Mouse (Mus musculus): ENCODE data around the gene Sprr2a2.
"Not testable (repeated sequence)": the region's sequence is repeated elsewhere in the genome, so short reads cannot be mapped to it uniquely, and the experiment has no call there.

Gene Sprr2a2

GRCm38 (mm10) chr3:92215569-92215968, at the start of gene Sprr2a2, which contains the start of gene Sprr2a1:
Gene Sprr2a2 (plus strand): TSS chr3:92215920.
Gene Sprr2a1 (plus strand): TSS chr3:92215799.
- DNase-seq (ENCODE audit: low read depth): not testable (repeated sequence)

GRCm38 (mm10) chr3:92169847-92170246, 45.9 kb upstream of the Sprr2a2 start:
- DNase-seq (ENCODE audit: low read depth): no peak

- DNase-seq (ENCODE audit: low read depth): no peak
Observed at GRCm38 (mm10) chr3:92176880-92177279, 38.8 kb upstream of the Sprr2a2 start.

- DNase-seq (ENCODE audit: low read depth): no peak
Observed at GRCm38 (mm10) chr3:92195512-92196200, 20.1 kb upstream of the Sprr2a2 start.

GRCm38 (mm10) chr3:92211133-92211925, 4.4 kb upstream of the Sprr2a2 start:
- DNase-seq (ENCODE audit: low read depth): not testable (repeated sequence)

GRCm38 (mm10) chr3:92212059-92212458, 3.7 kb upstream of the Sprr2a2 start:
- DNase-seq (ENCODE audit: low read depth): not testable (repeated sequence)

GRCm38 (mm10) chr3:92213651-92214050, 2.1 kb upstream of the Sprr2a2 start:
- not testable (repeated sequence) for DNase-seq (ENCODE audit: low read depth)

- not testable (repeated sequence) for DNase-seq (ENCODE audit: low read depth)
Observed at GRCm38 (mm10) chr3:92219031-92219430, 3.3 kb downstream of the Sprr2a2 start.

- not testable (repeated sequence) for DNase-seq (ENCODE audit: low read depth)
Observed at GRCm38 (mm10) chr3:92223708-92224107, 8.0 kb downstream of the Sprr2a2 start.

GRCm38 (mm10) chr3:92227410-92227809, 11.7 kb downstream of the Sprr2a2 start:
- not testable (repeated sequence) for DNase-seq (ENCODE audit: low read depth)

GRCm38 (mm10) chr3:92236463-92237189, 20.9 kb downstream of the Sprr2a2 start:
- DNase-seq (ENCODE audit: low read depth): not testable (repeated sequence)

- DNase-seq (ENCODE audit: low read depth): not testable (repeated sequence)
Observed at GRCm38 (mm10) chr3:92238736-92239135, 23.0 kb downstream of the Sprr2a2 start.

- DNase-seq (ENCODE audit: low read depth): not testable (repeated sequence)
Observed at GRCm38 (mm10) chr3:92239197-92239596, 23.5 kb downstream of the Sprr2a2 start.

GRCm38 (mm10) chr3:92244833-92245232, 29.1 kb downstream of the Sprr2a2 start:
- DNase-seq (ENCODE audit: low read depth): not testable (repeated sequence)

- not testable (repeated sequence) for DNase-seq (ENCODE audit: low read depth)
Observed at GRCm38 (mm10) chr3:92246245-92246644, 30.5 kb downstream of the Sprr2a2 start.

- not testable (repeated sequence) for DNase-seq (ENCODE audit: low read depth)
Observed at GRCm38 (mm10) chr3:92248494-92248893, 32.8 kb downstream of the Sprr2a2 start.

- DNase-seq (ENCODE audit: low read depth): not testable (repeated sequence)
Observed at GRCm38 (mm10) chr3:92250450-92250849, 34.7 kb downstream of the Sprr2a2 start.

GRCm38 (mm10) chr3:92253860-92254259, 38.1 kb downstream of the Sprr2a2 start:
- DNase-seq (ENCODE audit: low read depth): not testable (repeated sequence)

- not testable (repeated sequence) for DNase-seq (ENCODE audit: low read depth)
Observed at GRCm38 (mm10) chr3:92258526-92258925, 42.8 kb downstream of the Sprr2a2 start.

- not testable (repeated sequence) for DNase-seq (ENCODE audit: low read depth)
Observed at GRCm38 (mm10) chr3:92263462-92263861, 47.7 kb downstream of the Sprr2a2 start.

- not testable (repeated sequence) for DNase-seq (ENCODE audit: low read depth)
Observed at GRCm38 (mm10) chr3:92271414-92271985, 55.8 kb downstream of the Sprr2a2 start.

- DNase-seq (ENCODE audit: low read depth): not testable (repeated sequence)
Observed at GRCm38 (mm10) chr3:92273504-92273903, 57.8 kb downstream of the Sprr2a2 start.

Data from 416B (cell line).